Mouse (Mus musculus) bone marrow, adult 2 months (tissue): ENCODE measurements at regions not wholly inside any gene's neighbourhood (a gene's known extent, or its start where the extent isn't known, plus 50 kb on each side); places are given as distances from the start of the nearest gene placed in this dataset.

Experiments used
- CTCF ChIP-seq: fragments of 200-500 bp; IDR thresholded peaks from 2 replicates; pipeline ENCODE4 v1.5.1; 2011; ENCODE audit warnings: low read length, control low read depth; ENCODE audit not compliant: control insufficient read depth, insufficient read depth
- POLR2A ChIP-seq: fragments of 200-500 bp; IDR thresholded peaks from 2 replicates; pipeline ENCODE4 v1.6.1; 2011; ENCODE audit warnings: low read depth, mild to moderate bottlenecking, control low read depth, low read length, borderline replicate concordance; ENCODE audit not compliant: control insufficient read depth

DNA sequence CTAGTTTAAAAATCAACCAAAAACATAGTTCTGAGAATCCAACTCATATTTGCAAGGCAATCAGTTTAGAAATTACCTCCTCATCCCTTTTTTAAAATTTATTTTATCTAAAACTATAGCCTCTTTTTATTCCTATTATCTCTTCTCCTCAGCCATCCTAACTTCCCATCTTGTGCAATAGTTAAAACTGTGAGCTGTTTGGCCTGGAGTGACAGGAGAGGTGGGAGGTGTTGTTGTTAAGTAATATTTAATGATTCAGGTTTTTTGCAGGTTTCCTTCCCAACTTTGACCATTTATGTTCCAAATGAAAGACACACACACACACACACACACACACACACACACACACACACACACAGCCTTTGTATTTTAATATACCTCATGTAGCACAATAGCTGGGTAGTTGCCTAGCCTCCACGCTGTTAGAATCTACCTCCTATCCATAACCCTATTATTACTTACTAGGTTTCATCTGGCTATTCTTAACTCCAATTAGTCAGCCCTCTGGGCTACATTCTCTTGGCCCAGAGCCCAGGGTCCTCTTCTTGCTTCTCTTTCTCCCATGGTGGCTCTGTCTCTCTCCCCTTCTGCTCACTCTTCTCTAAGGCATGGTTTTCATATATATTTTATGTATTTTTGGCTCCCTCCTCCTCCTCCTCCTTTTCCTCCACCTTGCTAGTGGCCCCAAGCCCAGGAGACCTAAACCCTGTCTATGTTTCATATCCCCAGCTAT lies 113.5 kb downstream of the Olfr721-ps1 start:
- TF ChIP-seq CTCF (no peak), POLR2A (no peak)
